Mouse (Mus musculus): ENCODE data around the gene Rep15.

Gene Rep15

DNA sequence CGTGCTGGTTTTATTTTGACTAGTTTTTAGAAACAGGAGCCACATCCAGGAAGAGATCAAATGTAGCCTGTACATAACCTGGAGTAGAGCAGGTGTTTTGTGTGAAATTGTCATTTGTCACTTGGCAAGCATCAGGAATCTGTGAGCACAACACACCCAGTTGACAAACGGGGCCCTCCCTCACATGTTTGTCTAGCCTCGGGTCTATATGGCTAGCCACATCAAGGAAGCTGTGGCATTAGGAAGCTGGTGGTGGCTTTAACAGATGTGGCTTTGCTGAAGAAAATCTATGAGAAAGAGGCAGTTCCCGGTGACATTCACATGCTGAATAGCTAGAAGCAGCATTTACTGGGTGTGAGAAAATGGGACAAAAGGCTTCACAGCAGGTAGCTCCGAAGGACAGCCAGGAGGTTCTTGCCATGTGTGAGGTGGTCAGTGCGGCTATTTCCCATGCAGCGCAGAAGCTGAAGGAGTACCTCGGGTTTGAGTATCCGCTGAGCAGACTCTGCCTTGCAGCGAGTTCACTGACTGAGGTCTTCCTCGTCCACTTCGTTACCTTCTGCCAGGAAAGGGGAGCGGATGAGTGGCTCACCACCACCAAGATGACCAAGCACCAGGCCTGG, at the start of gene Rep15:
Rep15 (plus strand) TSS at position 282 of the 623 bp plus-strand sequence.
- no peak for DNase-seq (ENCODE audit: low spot score)

DNA sequence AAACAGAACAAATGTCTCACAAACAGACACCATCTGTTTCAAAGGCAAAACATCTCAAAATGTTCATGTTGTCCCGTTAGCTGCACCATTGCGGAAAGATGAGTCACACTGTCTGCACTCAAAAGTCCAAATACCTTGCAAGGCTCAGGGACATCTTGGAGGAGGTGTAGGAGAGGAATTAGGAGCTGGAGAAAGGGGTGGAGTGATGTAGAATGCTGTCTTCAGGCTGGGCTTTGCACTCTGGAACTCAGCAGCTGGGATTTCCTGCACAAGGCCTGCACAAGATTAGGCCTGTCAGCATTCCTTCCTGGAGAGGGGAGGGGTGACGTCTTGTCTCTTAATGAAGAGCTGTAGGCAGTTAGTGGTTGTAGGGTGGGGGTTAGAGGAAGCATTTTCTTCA, 47.8 kb upstream of the Rep15 start:
- no peak for DNase-seq (ENCODE audit: low spot score)

DNA sequence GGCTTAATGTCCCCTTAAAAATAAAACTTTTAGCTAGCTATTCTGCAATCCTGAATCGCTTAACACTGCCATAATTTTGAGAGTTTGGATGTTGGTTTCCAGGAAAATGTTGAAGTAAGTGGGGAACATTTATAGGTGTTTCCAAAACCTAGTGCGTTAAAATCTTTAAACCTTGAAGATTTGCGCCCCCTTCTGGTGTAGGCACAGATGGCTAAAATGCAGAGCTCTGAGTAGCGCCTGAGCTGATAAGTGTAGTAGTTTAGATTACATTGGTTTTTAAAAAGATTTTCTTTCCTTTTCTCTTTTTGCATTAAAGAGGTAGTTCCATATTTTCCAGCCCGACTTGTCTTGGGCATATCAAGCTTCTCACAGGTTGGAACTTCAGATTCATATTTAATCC, 38.1 kb upstream of the Rep15 start:
- peak; percentile 61 for DNase-seq (ENCODE audit: low spot score)

DNA sequence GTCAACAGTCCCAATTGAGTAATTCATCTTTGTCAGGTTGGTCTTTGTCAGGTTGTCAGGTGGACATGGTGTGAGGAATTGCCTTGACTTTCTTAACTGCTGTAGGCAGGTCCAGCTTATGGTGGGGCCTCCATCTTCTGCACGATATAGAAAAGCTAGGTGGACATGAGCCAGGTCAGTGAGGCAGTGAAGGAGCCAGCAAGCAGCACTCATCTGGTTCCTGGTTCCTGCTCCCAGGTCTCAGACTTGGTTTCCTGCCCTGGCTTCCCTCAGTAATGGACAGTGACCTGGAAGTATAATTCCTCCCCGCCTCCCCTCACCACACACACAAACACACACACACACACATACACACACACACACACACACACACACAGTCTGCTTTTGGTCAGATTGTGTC, 37.0 kb upstream of the Rep15 start:
- no peak for DNase-seq (ENCODE audit: low spot score)

DNA sequence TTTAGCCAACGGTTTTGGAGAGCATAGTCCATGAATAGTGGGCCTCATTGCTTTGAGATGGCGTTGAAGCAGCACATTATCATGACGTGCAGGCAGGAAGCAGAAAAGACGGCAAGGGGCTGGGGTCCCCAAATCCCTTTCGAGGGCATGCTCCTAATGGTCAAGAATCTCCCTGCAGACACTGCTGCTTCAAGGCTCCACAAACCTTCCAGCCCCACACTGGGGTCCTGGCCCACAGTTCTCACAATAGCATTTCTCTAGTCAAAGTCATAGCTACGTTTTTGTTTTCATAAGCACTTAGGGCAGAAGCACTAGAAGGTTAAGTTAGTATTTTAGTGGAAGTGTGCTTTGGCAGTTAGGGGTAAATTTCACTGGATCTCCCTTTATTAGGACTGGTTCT, 36.5 kb upstream of the Rep15 start:
- DNase-seq (ENCODE audit: low spot score), result no peak

DNA sequence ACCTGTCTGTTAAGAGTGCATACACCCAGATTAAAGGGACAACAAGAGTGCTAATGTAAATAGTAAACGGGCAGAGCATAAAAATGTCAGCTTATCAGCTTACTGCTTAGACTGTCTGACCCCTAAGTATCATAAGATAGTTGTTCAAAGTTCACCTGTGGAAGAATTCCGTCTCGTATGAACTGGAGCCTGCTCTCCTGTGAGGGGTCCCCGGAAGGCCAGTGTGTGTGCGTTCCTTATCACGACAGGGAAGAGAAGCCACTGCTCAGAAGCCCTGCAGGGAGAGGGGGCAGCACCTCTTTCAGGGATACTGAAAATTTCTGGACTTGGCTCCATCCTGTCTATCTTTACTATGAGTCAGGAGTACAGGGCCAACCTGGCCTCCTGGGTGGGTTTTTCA, 35.4 kb upstream of the Rep15 start:
- no peak for DNase-seq (ENCODE audit: low spot score)

DNA sequence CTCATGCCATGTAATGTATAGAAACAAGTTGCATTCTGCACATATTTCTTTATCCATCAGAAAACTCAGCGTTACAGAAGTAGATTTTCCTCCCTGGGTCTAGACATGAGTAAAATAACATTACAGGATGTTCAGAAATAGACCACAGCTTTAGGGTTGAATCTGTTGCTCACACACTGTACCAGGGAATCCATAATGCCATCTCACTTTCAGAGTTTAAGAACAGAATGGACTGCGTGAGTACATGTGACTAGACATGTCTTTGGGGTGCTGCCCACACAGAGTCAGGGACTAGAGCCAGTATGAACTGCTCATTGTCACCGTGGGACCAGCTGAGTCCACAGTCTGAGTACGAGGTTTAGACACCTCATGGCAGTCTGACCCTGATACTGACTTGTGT, 33.7 kb upstream of the Rep15 start:
- no peak for DNase-seq (ENCODE audit: low spot score)

DNA sequence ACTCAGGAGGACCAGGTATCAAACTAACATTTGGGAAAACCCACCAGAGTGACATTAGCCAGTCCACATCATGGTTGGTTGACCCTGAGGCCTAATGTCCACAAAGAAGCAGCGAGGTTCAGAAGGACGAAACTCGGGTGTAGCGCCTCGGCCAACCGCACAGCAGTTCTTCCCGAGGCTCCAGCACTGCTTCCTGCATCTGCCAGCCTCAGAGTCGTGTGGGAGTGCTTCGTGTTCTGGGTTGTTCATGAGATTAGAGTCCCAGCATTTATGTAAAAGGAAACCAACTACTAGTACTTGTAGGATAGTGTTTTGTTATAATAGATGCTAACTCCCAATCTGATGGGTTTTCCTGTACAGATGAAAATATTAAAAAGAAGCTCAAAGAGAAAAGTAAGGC, 33.1 kb upstream of the Rep15 start:
- DNase-seq (ENCODE audit: low spot score), result no peak

DNA sequence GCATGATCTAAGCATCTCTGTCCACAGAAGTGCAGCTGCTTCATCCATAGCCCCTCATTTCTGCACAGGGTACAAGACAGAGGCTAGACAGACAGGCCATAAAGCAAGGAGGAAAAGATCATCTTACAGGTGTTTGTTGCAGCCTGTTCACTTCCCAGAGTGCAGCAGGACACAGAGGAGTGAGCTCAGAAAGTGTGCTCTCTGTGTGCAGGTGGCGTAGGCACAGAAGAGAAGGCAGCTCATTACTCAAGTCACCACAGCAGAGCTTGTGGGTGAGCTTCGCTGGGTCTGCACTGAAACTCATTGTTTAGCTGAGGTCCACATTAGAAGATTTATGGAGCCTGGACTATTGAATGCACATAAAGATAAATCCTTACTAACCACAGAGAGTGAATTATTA, 32.6 kb upstream of the Rep15 start:
- no peak for DNase-seq (ENCODE audit: low spot score)

DNA sequence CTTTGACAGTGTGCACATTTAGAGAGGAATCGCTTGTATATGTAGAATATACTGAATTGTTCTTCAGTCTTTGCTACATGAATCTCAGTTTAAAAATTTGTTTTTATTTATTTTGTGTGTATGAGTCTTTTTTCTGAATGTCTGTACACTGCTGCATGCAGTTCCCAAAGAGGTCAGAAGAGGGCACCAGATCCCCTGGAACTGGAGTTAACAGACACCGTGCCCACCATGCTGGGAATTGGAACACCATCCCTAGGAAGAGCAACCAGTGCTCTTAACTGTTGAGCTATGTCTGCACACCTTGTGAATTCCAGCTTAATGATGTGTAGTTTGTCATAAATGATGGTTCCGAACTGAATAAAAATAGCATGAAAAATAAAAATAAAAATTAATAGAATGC, 24.2 kb upstream of the Rep15 start:
- peak; percentile 21 for DNase-seq (ENCODE audit: low spot score)

DNA sequence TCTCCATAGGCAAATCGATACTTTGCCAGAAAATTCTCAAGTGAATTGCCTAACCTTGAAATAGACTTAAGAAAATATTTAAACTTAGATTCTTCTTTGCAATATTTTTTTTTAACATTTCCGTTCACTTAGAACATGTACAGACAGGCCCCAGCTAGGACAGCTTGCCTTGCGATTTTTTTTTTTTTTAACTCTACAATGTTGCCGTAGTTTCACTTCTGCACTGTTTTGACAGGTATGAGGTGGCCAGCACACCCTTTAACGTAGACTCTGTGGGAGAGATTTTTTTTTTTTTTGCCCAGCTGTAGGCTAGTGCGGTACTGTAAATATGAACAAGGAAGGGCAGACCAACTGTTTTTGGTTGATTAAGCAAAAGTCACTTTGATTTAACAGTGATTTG, 22.0 kb upstream of the Rep15 start:
- no peak for DNase-seq (ENCODE audit: low spot score)

DNA sequence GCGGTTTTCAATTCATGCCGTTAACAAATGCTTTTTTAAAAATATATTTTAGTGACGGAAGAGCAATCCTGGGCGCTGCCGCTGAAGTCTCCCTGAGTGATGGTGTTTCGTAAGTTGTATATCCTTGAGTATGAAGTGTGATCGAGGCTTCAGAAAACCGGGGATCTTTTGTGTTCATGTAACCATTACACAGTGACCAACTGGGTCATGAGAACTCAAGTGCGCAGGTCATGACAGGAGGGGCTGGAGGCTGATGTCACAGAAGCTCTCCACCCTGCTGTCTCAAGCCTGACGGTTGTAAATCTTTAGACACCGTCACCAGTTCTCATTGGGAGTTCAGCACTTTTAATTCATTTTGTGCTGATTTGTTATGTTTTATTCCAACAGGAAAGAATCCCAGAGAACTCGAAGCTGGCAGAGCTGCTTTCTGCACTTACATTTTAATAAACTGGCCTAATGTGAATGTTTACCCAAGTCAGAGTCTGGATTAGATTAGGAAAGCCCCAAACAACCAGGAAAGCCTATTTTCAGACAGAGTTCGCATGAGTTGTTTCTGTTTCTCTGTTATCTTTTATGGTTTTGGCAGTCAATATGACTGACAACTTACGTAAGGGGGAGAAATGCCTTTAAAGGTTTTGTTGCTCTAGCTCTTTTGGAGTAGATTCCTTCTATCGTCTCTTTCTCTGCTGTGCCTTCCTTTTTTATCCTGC, 21.4 kb upstream of the Rep15 start:
- DNase-seq (ENCODE audit: low spot score), result no peak

DNA sequence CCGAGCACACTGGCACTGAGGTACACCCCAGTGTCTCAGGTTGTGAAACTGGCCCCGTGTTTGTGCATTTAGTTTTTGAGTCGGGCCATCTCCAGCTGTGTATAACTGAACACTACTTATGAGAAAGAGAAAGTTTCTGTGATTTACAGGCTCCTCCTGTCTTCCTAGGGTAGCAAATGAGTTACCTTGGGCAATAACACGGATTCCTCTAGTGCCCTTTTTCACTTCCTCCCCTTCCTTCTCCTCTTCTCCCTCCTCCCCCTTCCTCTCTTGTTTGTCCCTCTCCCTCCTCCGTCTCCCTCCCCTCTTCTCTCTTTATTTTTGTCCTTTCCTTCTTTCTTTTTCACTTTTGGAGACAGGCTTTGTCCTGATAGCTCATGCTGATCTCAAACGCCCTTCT, 20.8 kb upstream of the Rep15 start:
- DNase-seq (ENCODE audit: low spot score), result no peak

DNA sequence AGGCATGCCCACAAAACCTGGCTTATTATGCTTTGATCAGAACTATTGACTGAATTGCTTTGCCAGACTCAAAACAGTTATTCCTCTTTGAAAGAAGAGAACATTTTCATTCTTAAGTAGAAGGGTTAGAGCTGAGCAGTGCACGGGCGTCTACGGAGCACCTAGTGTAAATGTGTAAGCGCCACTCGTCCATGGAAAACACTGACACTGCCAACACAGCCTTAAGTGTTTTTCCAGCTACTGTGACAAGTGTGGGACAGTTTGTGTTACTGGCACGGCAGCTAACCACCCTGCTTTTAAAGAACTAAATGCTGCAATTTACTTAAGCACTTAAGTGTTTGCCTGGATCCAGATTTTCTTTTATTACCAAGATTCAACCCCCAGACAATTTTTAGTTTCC, 20.4 kb upstream of the Rep15 start:
- no peak for DNase-seq (ENCODE audit: low spot score)

DNA sequence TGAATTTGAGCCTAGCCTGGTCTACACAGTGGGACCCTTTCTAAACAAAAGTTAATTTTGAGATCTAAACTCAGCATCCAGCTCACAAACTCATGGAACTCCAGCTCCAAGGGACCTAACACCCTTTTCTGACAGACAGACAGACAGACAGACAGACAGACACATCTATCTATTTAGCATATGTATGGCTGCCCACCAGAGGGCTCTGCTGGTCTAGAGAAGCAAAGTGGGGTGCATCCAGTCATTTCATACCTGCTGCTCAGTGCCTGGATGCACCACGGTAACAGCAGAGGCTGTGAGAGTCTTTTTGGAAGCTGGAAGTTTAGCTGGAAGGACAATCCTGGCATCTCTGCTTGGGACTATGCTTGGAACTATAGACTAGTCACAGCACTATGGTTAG, 18.8 kb upstream of the Rep15 start:
- no peak for DNase-seq (ENCODE audit: low spot score)

DNA sequence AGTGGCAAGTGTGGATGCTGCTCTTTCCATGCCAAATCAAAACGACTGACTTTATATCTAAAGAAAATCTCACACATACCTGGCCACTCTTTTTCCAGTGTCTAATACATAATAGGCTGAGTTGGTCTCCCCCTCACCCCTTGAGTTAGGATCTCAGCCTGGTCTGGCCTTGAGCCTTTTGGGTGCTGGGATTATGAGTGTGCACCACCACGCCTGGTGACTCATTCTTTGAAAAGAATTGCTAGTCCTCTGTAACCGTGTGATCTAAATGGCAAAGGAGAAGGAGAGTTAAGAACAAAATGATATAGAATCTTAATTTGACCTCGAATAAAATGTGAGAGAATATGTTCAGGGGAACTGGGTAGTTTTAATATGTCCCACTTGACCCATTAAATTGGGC, 14.5 kb upstream of the Rep15 start:
- no peak for DNase-seq (ENCODE audit: low spot score)

DNA sequence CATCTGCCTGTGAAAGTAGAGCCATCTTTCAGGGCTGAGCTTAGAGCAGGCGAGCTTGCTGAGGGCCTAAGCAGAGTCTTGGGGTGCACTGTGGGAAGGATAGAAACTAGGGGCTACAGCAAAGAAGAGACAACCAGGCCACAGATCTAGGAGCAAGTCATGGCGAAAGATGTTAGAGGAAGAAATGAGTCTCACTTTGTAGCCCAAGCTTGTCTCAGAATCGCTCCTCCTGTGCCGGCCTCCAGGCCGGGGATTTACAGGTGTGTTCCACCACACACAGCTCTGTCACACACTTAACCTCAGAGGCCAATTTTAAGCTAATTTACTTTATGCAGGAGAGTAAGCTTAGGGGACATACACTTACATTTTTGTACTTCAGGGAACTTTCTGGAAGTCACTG, 14.0 kb upstream of the Rep15 start:
- no peak for DNase-seq (ENCODE audit: low spot score)

DNA sequence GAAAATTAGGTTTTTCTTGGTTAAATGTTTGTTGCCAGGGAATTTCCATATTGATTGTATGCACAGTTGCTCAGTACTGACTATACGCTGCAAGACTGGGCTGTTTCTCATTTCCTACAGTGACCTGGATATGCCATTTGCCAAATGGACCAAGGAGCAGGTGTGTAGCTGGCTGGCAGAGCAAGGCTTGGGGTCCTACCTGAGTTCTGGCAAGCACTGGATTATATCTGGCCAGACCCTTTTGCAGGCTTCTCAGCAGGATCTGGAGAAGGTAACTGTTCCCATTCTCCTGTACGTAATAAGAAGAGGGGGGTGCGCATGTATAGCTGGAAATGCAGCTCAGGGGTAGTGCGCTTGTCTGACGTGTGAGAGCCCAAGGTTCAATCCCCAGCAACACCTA, 11.2 kb upstream of the Rep15 start:
- no peak for DNase-seq (ENCODE audit: low spot score)

DNA sequence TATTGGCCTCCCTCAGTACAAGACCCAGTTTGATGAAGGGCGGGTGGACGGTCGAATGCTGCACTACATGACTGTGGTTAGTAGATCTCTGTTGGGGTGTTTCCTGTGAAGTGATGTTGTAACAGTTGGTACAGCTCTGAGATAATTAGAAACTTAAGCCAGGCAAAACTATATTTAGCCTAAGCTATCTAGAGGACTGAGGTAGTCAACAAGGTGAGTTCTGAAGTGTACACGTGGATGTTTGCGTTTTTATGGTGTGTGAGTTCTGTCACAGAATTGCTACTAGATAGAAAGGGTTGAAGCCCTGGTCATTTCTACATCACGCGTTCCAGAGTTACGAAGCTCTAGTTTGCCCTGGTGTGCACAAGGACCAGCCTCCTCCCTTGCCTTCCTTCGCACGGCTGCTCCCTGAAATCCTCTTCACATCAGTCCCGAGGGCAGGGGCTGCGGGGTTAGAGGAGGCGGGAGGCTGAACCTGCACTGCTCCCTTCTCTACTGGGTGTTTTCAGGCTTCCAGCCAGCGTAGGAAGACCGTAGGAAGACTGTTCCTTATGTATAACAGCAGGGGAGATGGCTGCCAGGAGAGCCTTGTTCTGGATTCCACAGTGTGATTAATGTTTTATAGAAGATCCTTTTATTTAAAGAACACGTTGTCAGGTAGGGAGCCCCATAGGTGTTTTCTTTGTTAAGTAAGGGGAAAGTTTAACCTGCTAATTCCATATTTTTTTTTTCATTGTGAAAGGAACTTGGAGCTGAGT, 9.8 kb upstream of the Rep15 start:
- no peak for DNase-seq (ENCODE audit: low spot score)

DNA sequence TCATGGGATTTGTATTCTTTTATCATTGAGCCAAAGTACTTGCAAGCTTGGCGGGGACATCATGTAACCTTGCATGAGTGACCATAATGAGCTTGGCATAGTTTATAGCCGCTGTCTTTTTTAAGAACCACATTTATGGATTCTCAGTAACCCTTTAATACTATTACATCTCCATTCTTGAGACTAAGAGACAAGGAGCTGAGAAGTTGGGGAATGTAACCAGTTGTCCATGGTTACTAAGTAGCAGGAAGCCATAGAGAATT, 9.3 kb upstream of the Rep15 start:
- DNase-seq (ENCODE audit: low spot score), result no peak

DNA sequence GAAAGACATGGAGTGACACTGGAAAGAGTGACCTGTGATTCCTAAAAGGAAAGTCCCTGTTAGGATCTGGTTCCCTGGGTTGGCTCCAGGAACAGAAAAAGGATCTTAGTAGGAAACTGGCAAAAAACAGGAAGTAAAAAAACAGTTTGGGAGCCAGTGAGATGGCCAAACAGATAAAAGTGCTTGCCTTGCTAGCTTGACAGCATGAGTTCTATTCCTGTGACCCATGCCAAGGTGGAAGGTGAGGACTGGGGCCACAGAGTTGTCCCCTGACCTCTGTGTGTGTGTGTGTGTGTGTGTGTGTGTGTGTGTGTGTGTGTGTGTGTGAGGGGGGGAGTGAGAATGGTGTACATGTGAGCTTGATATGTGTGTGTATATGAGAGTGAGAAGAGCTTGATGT, 8.8 kb upstream of the Rep15 start:
- DNase-seq (ENCODE audit: low spot score), result no peak

DNA sequence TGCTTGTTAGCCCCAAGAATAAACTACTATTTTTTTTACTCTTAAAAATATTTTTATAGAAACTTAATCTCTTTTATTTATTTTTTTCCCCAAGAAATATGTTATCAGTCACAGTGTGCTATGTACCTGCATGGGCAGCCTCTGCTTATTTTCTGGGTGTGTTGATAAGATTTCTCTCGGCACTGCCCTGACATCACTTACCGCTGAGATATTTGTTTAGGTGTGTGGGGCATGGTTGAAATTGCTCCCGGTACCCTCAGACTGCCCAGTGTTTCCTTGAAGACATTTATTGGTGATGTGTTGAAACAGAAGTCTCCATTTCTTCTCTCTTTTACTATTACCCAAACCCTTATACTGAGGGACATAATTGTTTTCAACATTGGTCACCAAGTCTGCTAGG, 7.6 kb upstream of the Rep15 start:
- no peak for DNase-seq (ENCODE audit: low spot score)

DNA sequence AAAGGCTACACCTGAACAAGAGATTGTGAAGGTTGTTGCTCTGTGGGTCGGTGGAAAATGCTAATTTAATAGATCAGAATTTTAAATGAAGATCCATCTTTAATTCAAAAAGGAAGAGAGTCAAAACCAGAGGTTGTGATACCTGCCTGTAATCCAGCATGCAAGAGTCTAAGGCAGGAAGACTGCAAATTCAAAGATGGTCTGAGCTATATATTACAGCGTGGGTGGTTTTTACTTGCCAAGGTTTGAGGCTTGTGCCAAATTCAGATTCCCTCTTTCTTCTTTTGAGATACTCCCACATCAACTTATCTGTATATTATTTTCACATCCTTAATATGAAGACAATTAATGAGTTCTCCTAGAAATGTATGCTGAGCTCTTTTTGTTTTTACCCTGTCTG, 4.0 kb upstream of the Rep15 start:
- DNase-seq (ENCODE audit: low spot score), result no peak

DNA sequence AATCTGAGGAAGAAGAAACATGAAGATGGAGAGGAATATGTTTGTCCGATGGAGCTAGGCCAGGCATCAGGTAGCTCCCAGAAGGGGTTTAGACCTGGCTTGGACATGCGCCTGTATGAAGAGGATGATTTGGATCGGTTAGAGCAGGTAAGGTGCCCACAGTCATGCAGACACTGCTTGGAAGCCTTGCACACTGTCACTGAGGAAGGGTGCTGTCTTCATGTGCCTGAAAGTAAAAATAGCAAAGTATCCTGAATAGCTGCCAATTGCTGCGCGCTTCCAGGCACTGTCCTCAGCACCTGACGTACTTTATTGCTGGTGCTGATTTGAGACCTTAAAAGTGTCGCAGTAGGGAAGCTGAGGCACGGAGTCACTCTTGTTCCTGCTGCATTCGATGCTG, 2.8 kb upstream of the Rep15 start:
- no peak for DNase-seq (ENCODE audit: low spot score)

All from ovary, postnatal 14 days (tissue).